Mouse (Mus musculus): ENCODE results near the gene Tmem210. TPM values are rescaled to one million over a fixed set of nuclear protein-coding genes. Genes with fewer than 3 reads are reported as not detected.

The Tmem210 gene
- total and polyA plus RNA-seq, 3 experiments: not detected

DNA sequence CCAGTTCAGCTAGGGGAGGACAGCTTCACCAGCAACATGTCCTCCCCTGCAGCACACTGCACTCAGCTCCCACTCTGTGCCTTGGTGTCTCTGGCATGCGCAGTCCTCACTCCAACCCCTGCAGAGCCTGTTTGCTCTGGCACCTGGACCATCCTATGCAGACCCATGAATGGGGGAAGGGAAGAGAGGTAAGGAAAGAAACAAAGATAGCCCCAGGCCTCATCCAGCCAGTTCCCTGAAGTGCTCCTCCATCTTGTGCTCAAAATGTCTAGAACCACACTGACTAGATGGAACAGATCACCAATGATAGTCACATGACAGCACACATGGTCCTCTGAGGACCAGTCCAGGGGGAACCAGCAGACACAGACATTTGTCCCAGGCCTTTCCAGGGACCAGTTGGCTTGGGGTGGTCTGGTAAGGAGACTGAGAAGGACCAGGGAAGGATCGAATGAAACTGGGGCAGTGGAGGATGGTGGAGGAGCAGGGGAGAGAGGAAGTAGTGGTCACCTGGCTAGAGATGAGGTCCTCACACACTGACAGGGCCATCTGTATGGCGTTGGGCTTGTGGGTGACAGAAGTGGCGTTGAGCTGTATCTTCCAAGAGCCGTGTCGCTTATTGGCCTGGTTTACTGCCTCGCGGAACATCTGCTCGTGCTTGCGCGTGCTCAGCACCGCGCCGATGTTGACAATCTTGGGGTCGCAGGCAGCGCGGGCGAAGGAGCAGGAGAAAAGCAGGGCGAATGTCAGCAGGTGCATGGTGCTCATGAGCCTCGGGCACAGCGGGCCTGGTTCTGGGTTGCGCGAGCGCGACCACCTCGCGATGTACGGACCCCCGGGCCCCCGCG lies 30.4 kb downstream of the Tmem210 start:
- ATAC-seq (ENCODE audit: extremely low read depth, insufficient number of reproducible peaks, low FRiP score, poor library complexity, severe bottlenecking): no peak
- peaks cover 31% of the 10 kb centered on the region for H3K27me3 ChIP-seq (ENCODE audit: insufficient read depth, low read length)

DNA sequence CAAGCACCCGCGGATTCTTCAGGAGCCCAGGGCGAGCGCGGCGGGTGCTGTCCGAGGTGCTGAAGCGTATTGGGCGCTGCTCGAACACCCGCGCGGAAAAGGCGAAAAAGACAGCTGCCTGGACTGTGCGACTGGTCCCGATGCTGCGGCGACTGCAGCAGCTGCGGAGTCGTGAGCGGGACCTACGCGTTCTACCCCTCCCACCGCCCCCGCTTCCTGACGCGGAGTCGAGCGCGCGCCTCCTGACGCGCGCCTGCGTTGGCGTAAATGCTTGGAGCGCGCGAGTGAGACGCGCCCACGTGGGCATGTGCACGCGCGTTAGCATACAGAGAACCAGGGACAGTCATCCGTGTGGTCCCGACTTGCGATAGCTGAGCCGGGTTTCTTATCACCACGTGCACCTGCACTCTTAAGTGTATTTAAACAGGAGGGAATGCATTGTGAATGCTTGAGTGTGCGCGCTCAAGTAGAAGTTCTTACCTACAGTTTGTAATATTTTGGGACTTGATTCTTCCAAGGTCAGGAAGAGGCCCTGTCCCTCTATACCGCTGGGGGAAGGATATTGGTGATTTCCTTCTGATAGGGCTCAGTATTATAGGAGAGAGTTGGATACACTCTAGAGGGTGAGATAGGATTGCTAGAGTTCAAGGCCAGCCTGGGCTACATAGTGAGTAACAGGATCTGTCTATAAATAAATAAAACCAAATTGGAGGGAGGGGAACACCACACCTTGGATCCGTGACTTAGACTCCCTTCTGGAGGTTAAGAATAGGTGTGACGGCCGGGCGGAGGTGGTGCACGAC lies 31.2 kb downstream of the Tmem210 start, which contains the start of gene Grin1:
Grin1 (minus strand) TSS at position 217 of the 803 bp plus-strand sequence.
- Histone ChIP-seq H3K27me3 (ENCODE audit: insufficient read depth, low read length) (peaks cover 32% of the 10 kb centered on the region), H3K4me1 (ENCODE audit: insufficient read depth, low read depth, low read length) (peaks cover 14% of the 10 kb centered on the region), H3K4me3 (ENCODE audit: low read depth, low read length) (peak within 1 kb of the TSS; percentile 34; the same call in 1 of the 2 replicates), H3K36me3 (replicated peaks) (no peaks in the 10 kb centered on the region), H3K9me3 (replicated peaks) (peaks cover 8% of the 10 kb centered on the region)
- no peak for ATAC-seq (ENCODE audit: extremely low read depth, insufficient number of reproducible peaks, low FRiP score, poor library complexity, severe bottlenecking)
- DNase-seq (ENCODE audit: low spot score): peak; percentile 25
- TF ChIP-seq POLR2AphosphoS5 (IDR thresholded peaks at IDR 0.05; ENCODE audit: insufficient replicate concordance, low read depth, low read length) (no peak), TAL1 (conservative IDR thresholded peaks at IDR 0.05; ENCODE audit: low read depth, low read length) (no peak), GATA1 (IDR thresholded peaks at IDR 0.05; ENCODE audit: borderline replicate concordance, low read length) (no peak), GATA2 (IDR thresholded peaks at IDR 0.05; ENCODE audit: borderline replicate concordance, low read depth, low read length) (no peak), CTCF (IDR thresholded peaks at IDR 0.05; ENCODE audit: low read depth, low read length) (no peak)

More for the DNA sequence above, 30.4 kb downstream of the Tmem210 start:
- no peaks in the 10 kb centered on the region for H3K36me3 ChIP-seq (replicated peaks)
- no peak for DNase-seq (ENCODE audit: low spot score)
- H3K4me1 ChIP-seq (ENCODE audit: insufficient read depth, low read depth, low read length): peaks cover 14% of the 10 kb centered on the region
- TF ChIP-seq GATA2 (IDR thresholded peaks at IDR 0.05; ENCODE audit: borderline replicate concordance, low read depth, low read length): no peak
- TF ChIP-seq CTCF (IDR thresholded peaks at IDR 0.05; ENCODE audit: low read depth, low read length): no peak
- no peak for TF ChIP-seq TAL1 (conservative IDR thresholded peaks at IDR 0.05; ENCODE audit: low read depth, low read length)
- TF ChIP-seq POLR2AphosphoS5 (IDR thresholded peaks at IDR 0.05; ENCODE audit: insufficient replicate concordance, low read depth, low read length): no peak
- no peak for TF ChIP-seq GATA1 (IDR thresholded peaks at IDR 0.05; ENCODE audit: borderline replicate concordance, low read length)
- H3K4me3 ChIP-seq (ENCODE audit: low read depth, low read length): peak overlapping the region; percentile 34; the same call in 1 of the 2 replicates
- H3K9me3 ChIP-seq (replicated peaks): peaks cover 8% of the 10 kb centered on the region

DNA sequence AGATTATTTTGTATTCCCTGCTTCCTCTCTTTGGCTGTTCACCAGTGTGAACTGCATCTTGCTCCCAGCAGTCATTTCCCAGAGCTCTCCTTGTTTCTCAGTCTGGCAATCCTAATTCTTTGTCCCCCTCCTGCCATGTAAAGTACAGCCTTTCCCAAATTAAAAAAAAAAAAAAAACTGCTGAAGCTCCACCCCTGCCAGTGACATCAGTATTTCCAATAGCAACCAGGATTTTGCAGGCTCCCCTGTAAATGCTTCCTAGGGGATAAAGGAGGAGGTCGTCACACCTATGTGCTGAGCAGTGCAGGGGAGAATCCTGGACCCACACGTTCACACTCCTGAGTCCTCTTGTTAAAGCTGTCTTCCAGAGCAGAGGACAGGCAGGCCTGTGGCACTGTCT lies 32.1 kb downstream of the Tmem210 start:
- no peak overlapping the region for H3K4me3 ChIP-seq (ENCODE audit: low read depth, low read length)
- H3K36me3 ChIP-seq (replicated peaks): no peaks in the 10 kb centered on the region
- no peak for ATAC-seq (ENCODE audit: extremely low read depth, insufficient number of reproducible peaks, low FRiP score, poor library complexity, severe bottlenecking)
- H3K9me3 ChIP-seq (replicated peaks): peaks cover 8% of the 10 kb centered on the region
- H3K4me1 ChIP-seq (ENCODE audit: insufficient read depth, low read depth, low read length): peaks cover 14% of the 10 kb centered on the region
- H3K27me3 ChIP-seq (ENCODE audit: insufficient read depth, low read length): peaks cover 31% of the 10 kb centered on the region
- TF ChIP-seq CTCF (IDR thresholded peaks at IDR 0.05; ENCODE audit: low read depth, low read length): no peak
- no peak for TF ChIP-seq POLR2AphosphoS5 (IDR thresholded peaks at IDR 0.05; ENCODE audit: insufficient replicate concordance, low read depth, low read length)
- TF ChIP-seq GATA2 (IDR thresholded peaks at IDR 0.05; ENCODE audit: borderline replicate concordance, low read depth, low read length): no peak
- TF ChIP-seq TAL1 (conservative IDR thresholded peaks at IDR 0.05; ENCODE audit: low read depth, low read length): no peak
- TF ChIP-seq GATA1 (IDR thresholded peaks at IDR 0.05; ENCODE audit: borderline replicate concordance, low read length): no peak
- DNase-seq (ENCODE audit: low spot score): no peak

DNA sequence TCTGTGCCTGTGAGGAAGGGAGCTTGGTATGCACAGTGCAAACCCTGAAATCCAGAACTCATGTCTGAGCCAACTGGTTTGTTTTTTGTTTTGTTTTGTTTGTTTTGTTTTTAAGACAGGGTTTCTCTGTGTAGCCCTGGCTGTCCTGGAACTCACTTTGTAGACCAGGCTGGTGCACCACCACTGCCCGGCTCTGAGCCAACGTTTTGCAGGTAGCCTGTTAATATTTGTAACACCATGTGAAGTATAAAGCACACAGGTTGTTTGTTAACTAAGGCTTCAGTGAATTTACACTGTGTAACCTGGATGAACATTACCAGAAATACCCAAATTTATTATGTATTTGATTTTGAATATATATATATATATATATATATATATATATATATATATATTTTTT lies 38.1 kb downstream of the Tmem210 start:
- ATAC-seq (ENCODE audit: extremely low read depth, insufficient number of reproducible peaks, low FRiP score, poor library complexity, severe bottlenecking): no peak
- Histone ChIP-seq H3K4me1 (ENCODE audit: insufficient read depth, low read depth, low read length) (peaks cover 2% of the 10 kb centered on the region), H3K4me3 (ENCODE audit: low read depth, low read length) (no peak overlapping the region), H3K36me3 (replicated peaks) (no peaks in the 10 kb centered on the region), H3K9me3 (replicated peaks) (no peaks in the 10 kb centered on the region), H3K27me3 (ENCODE audit: insufficient read depth, low read length) (peaks cover 18% of the 10 kb centered on the region)
- TF ChIP-seq GATA2 (IDR thresholded peaks at IDR 0.05; ENCODE audit: borderline replicate concordance, low read depth, low read length) (no peak), GATA1 (IDR thresholded peaks at IDR 0.05; ENCODE audit: borderline replicate concordance, low read length) (no peak), TAL1 (conservative IDR thresholded peaks at IDR 0.05; ENCODE audit: low read depth, low read length) (no peak), POLR2AphosphoS5 (IDR thresholded peaks at IDR 0.05; ENCODE audit: insufficient replicate concordance, low read depth, low read length) (no peak), CTCF (IDR thresholded peaks at IDR 0.05; ENCODE audit: low read depth, low read length) (no peak)
- DNase-seq (ENCODE audit: low spot score): no peak

DNA sequence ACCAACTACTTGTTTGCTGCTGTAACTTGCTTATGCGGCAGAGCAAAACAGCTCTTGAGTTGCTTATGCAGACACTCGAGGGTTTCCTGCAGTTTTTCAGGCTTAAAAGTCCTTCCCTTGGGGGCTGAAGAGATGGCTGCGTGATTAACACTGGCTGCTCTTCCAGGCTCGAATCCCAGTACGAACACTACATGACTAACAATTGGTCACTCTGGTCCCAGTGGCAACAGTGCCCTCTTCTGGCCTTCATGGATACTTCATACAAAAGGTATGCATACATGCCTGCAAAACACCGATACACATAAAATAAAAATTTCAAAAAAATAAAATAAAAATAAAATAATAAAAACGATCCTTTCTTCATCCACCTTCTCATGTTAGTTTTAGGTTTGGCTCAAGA lies 40.5 kb downstream of the Tmem210 start:
- H3K4me3 ChIP-seq (ENCODE audit: low read depth, low read length): no peak overlapping the region
- no peak for ATAC-seq (ENCODE audit: extremely low read depth, insufficient number of reproducible peaks, low FRiP score, poor library complexity, severe bottlenecking)
- DNase-seq (ENCODE audit: low spot score): no peak
- peaks cover under 1% of the 10 kb centered on the region for H3K36me3 ChIP-seq (replicated peaks)
- peaks cover 7% of the 10 kb centered on the region for H3K27me3 ChIP-seq (ENCODE audit: insufficient read depth, low read length)
- peaks cover 14% of the 10 kb centered on the region for H3K4me1 ChIP-seq (ENCODE audit: insufficient read depth, low read depth, low read length)
- TF ChIP-seq GATA1 (IDR thresholded peaks at IDR 0.05; ENCODE audit: borderline replicate concordance, low read length) (no peak), POLR2AphosphoS5 (IDR thresholded peaks at IDR 0.05; ENCODE audit: insufficient replicate concordance, low read depth, low read length) (no peak), CTCF (IDR thresholded peaks at IDR 0.05; ENCODE audit: low read depth, low read length) (0 out of 2 replicates have a peak, but pooled peaks have one; percentile 27), TAL1 (conservative IDR thresholded peaks at IDR 0.05; ENCODE audit: low read depth, low read length) (no peak), GATA2 (IDR thresholded peaks at IDR 0.05; ENCODE audit: borderline replicate concordance, low read depth, low read length) (no peak)
- H3K9me3 ChIP-seq (replicated peaks): no peaks in the 10 kb centered on the region

All from G1E (cell line).